Mouse (Mus musculus): ENCODE results near the gene Pgam5.

Pgam5 gene

GRCm38 (mm10) chr5:110269141-110270101 is at the start of gene Pgam5:
Gene Pgam5 (minus strand): TSS chr5:110269913.
- DNase-seq (ENCODE audit: low spot score): peak; percentile 89

GRCm38 (mm10) chr5:110313127-110313526 is 43.4 kb upstream of the Pgam5 start:
- no peak for DNase-seq (ENCODE audit: low spot score)

- DNase-seq (ENCODE audit: low spot score): no peak
Observed at GRCm38 (mm10) chr5:110308861-110309260, 39.1 kb upstream of the Pgam5 start.

GRCm38 (mm10) chr5:110300591-110300990 is 30.9 kb upstream of the Pgam5 start:
- DNase-seq (ENCODE audit: low spot score): no peak

GRCm38 (mm10) chr5:110296637-110297036 is 26.9 kb upstream of the Pgam5 start:
- no peak for DNase-seq (ENCODE audit: low spot score)

GRCm38 (mm10) chr5:110291649-110292048 is 21.9 kb upstream of the Pgam5 start:
- no peak for DNase-seq (ENCODE audit: low spot score)

GRCm38 (mm10) chr5:110287084-110287475 is 17.4 kb upstream of the Pgam5 start:
- no peak for DNase-seq (ENCODE audit: low spot score)

GRCm38 (mm10) chr5:110286446-110287083 is 16.9 kb upstream of the Pgam5 start:
- DNase-seq (ENCODE audit: low spot score): no peak

- DNase-seq (ENCODE audit: low spot score): peak; percentile 98
Observed at GRCm38 (mm10) chr5:110285770-110286445, 16.2 kb upstream of the Pgam5 start, which contains the start of the genes Pxmp2 and Pole. Gene Pxmp2 (minus strand): TSS chr5:110286186. Gene Pole (plus strand): TSS chr5:110286306.

GRCm38 (mm10) chr5:110285156-110285555 is 15.4 kb upstream of the Pgam5 start:
- peak; percentile 10 for DNase-seq (ENCODE audit: low spot score)

- peak; percentile 71 for DNase-seq (ENCODE audit: low spot score)
Observed at GRCm38 (mm10) chr5:110284536-110284935, 14.8 kb upstream of the Pgam5 start.

GRCm38 (mm10) chr5:110281984-110282383 is 12.3 kb upstream of the Pgam5 start:
- no peak for DNase-seq (ENCODE audit: low spot score)

- DNase-seq (ENCODE audit: low spot score): no peak
Observed at GRCm38 (mm10) chr5:110276910-110277309, 7.2 kb upstream of the Pgam5 start.

GRCm38 (mm10) chr5:110276391-110276790 is 6.7 kb upstream of the Pgam5 start:
- DNase-seq (ENCODE audit: low spot score): no peak

- DNase-seq (ENCODE audit: low spot score): no peak
Observed at GRCm38 (mm10) chr5:110274846-110275245, 5.1 kb upstream of the Pgam5 start.

GRCm38 (mm10) chr5:110274147-110274546 is 4.4 kb upstream of the Pgam5 start:
- DNase-seq (ENCODE audit: low spot score): no peak

- no peak for DNase-seq (ENCODE audit: low spot score)
Observed at GRCm38 (mm10) chr5:110270242-110270641, 529 bp upstream of the Pgam5 start.

GRCm38 (mm10) chr5:110266941-110267340 is 2.8 kb downstream of the Pgam5 start:
- DNase-seq (ENCODE audit: low spot score): no peak

- no peak for DNase-seq (ENCODE audit: low spot score)
Observed at GRCm38 (mm10) chr5:110244091-110244490, 25.6 kb downstream of the Pgam5 start.

GRCm38 (mm10) chr5:110232346-110232745 is 37.4 kb downstream of the Pgam5 start:
- DNase-seq (ENCODE audit: low spot score): no peak

GRCm38 (mm10) chr5:110231638-110232037 is 38.1 kb downstream of the Pgam5 start:
- peak; percentile 38 for DNase-seq (ENCODE audit: low spot score)

- peak; percentile 92 for DNase-seq (ENCODE audit: low spot score)
Observed at GRCm38 (mm10) chr5:110230780-110231461, 38.8 kb downstream of the Pgam5 start, which contains the start of gene Ankle2. Gene Ankle2 (plus strand): TSS chr5:110231004.

All from embryo, embryonic 10 days (tissue).